Mouse (Mus musculus) MEL (cell line): ENCODE results near the gene 4930404N11Rik. TPM values are rescaled to one million over a fixed set of nuclear protein-coding genes. Genes with fewer than 3 reads are reported as not detected.

Source experiments
- DNase-seq: peaks from one replicate; pipeline ENCODE4 v3.0.0; 2011; ENCODE audit warnings: low read depth, low spot score
- H3K27ac ChIP-seq: 2 replicates; pipeline ENCODE4 v1.5.1; 2012; ENCODE audit warnings: low read depth, mild to moderate bottlenecking, control low read depth, low read length, moderate library complexity; ENCODE audit not compliant: control insufficient read depth
- H3K27me3 ChIP-seq, 2 experiments: fragments of 150-350 bp in 1 of 2; sonication (generic) in 1 of 2; 2 replicates each; pipeline ENCODE4 v1.6.1; 2012; ENCODE audit warnings: low read length in 2 of 2, mild to moderate bottlenecking in 2 of 2, improper control_type of control experiment in 1 of 2, moderate library complexity in 1 of 2; ENCODE audit not compliant: insufficient read depth in 2 of 2, control insufficient read depth in 1 of 2
- H3K36me3 ChIP-seq, 2 experiments: 2 replicates each; pipeline ENCODE4 v1.6.1; 2012 to 2014; ENCODE audit warnings: low read length in 2 of 2, improper control_type of control experiment in 1 of 2, inconsistent platforms in 1 of 2, mild to moderate bottlenecking in 1 of 2; ENCODE audit not compliant: insufficient read depth in 2 of 2, control insufficient read depth in 1 of 2
- H3K4me1 ChIP-seq, 2 experiments: fragments of 150-350 bp in 1 of 2; sonication (generic) in 1 of 2; 2 replicates each; pipeline ENCODE4 v1.6.1; 2012; ENCODE audit warnings: low read length in 2 of 2, improper control_type of control experiment in 1 of 2, mild to moderate bottlenecking in 1 of 2; ENCODE audit not compliant: insufficient read depth in 2 of 2, control insufficient read depth in 1 of 2
- H3K4me3 ChIP-seq, 2 experiments: fragments of 150-350 bp in 1 of 2; sonication (generic) in 1 of 2; 2 replicates each; pipeline ENCODE4 v1.5.1; 2012; ENCODE audit warnings: low read depth in 2 of 2, low read length in 2 of 2, mild to moderate bottlenecking in 2 of 2, moderate library complexity in 2 of 2, control low read depth in 1 of 2, improper control_type of control experiment in 1 of 2; ENCODE audit not compliant: control insufficient read depth in 1 of 2, insufficient read depth in 1 of 2
- H3K79me2 ChIP-seq: 2 replicates; pipeline ENCODE4 v1.6.1; 2012; ENCODE audit warnings: mild to moderate bottlenecking, low read length, moderate library complexity; ENCODE audit not compliant: control insufficient read depth, poor library complexity, insufficient read depth
- H3K9ac ChIP-seq: 2 replicates; pipeline ENCODE4 v1.6.1; 2012; ENCODE audit warnings: low read depth, mild to moderate bottlenecking, control low read depth, low read length, moderate library complexity; ENCODE audit not compliant: control insufficient read depth, poor library complexity, severe bottlenecking
- H3K9me3 ChIP-seq: fragments of 150-350 bp; sonication (generic); replicated peaks from 2 replicates; pipeline ENCODE4 v1.6.1; 2012; ENCODE audit warnings: mild to moderate bottlenecking, low read length, improper control_type of control experiment, moderate library complexity; ENCODE audit not compliant: insufficient read depth
- CHD2 ChIP-seq: IDR thresholded peaks from 2 replicates; pipeline ENCODE4 v1.6.1; 2011; ENCODE audit warnings: low read length, improper control_type of control experiment
- GABPA ChIP-seq: IDR thresholded peaks from 2 replicates; pipeline ENCODE4 v1.6.1; 2012; ENCODE audit warnings: low read depth, mild to moderate bottlenecking, inconsistent platforms, low read length, improper control_type of control experiment, moderate library complexity
- MAFK ChIP-seq: IDR thresholded peaks from 2 replicates; pipeline ENCODE4 v1.6.1; 2011; ENCODE audit warnings: low read depth, mild to moderate bottlenecking, low read length, improper control_type of control experiment, borderline replicate concordance
- MAX ChIP-seq: IDR thresholded peaks from 2 replicates; pipeline ENCODE4 v1.6.1; 2011; ENCODE audit warnings: low read length, improper control_type of control experiment
- MAZ ChIP-seq: IDR thresholded peaks from 2 replicates; pipeline ENCODE4 v1.6.1; 2012; ENCODE audit warnings: low read depth, mild to moderate bottlenecking, inconsistent platforms, low read length, improper control_type of control experiment
- MEF2A ChIP-seq: IDR thresholded peaks from 2 replicates; pipeline ENCODE4 v1.6.1; 2014; ENCODE audit warnings: low read depth, mild to moderate bottlenecking, inconsistent platforms, low read length, improper control_type of control experiment; ENCODE audit not compliant: poor library complexity, insufficient replicate concordance, severe bottlenecking; ENCODE audit errors: extremely low read depth
- MYB ChIP-seq: IDR thresholded peaks from 2 replicates; pipeline ENCODE4 v1.6.1; 2011; ENCODE audit warnings: mild to moderate bottlenecking, low read depth, low read length, improper control_type of control experiment
- MYC ChIP-seq: IDR thresholded peaks from 2 replicates; pipeline ENCODE4 v1.6.1; 2011; ENCODE audit warnings: low read depth, mild to moderate bottlenecking, low read length, improper control_type of control experiment, moderate library complexity
- NELFE ChIP-seq: IDR thresholded peaks from 2 replicates; pipeline ENCODE4 v1.6.1; 2011; ENCODE audit warnings: low read depth, low read length, improper control_type of control experiment
- NRF1 ChIP-seq: IDR thresholded peaks from 2 replicates; pipeline ENCODE4 v1.6.1; 2014; ENCODE audit warnings: low read depth, mild to moderate bottlenecking, inconsistent platforms, low read length, improper control_type of control experiment, moderate library complexity; ENCODE audit not compliant: poor library complexity, insufficient read depth, severe bottlenecking
- POLR2A ChIP-seq, 2 experiments: IDR thresholded peaks; 2 replicates each; pipeline ENCODE4 v1.6.1; 2011 to 2012; ENCODE audit warnings: low read length in 2 of 2, mild to moderate bottlenecking in 2 of 2, control low read depth in 1 of 2, improper control_type of control experiment in 1 of 2, low read depth in 1 of 2, moderate library complexity in 1 of 2; ENCODE audit not compliant: control insufficient read depth in 1 of 2, insufficient read depth in 1 of 2, poor library complexity in 1 of 2
- POLR2AphosphoS5 ChIP-seq: IDR thresholded peaks from 2 replicates; pipeline ENCODE4 v1.6.1; 2012; ENCODE audit warnings: low read depth, borderline replicate concordance, mild to moderate bottlenecking, inconsistent platforms, low read length, moderate library complexity, mixed read lengths
- RCOR1 ChIP-seq: IDR thresholded peaks from 2 replicates; pipeline ENCODE4 v1.6.1; 2012; ENCODE audit warnings: low read depth, mild to moderate bottlenecking, inconsistent platforms, low read length, improper control_type of control experiment
- SIN3A ChIP-seq: IDR thresholded peaks from 2 replicates; pipeline ENCODE4 v1.6.1; 2012; ENCODE audit warnings: low read length, improper control_type of control experiment, inconsistent platforms
- SMC3 ChIP-seq: IDR thresholded peaks from 2 replicates; pipeline ENCODE4 v1.6.1; 2011; ENCODE audit warnings: low read depth, low read length, improper control_type of control experiment
- TAL1 ChIP-seq: IDR thresholded peaks from 2 replicates; pipeline ENCODE4 v1.6.1; 2012; ENCODE audit warnings: mild to moderate bottlenecking, inconsistent platforms, low read length, moderate library complexity, mixed read lengths
- TBP ChIP-seq: IDR thresholded peaks from 2 replicates; pipeline ENCODE4 v1.8.0; 2011; ENCODE audit warnings: low read depth, low read length, improper control_type of control experiment
- TCF12 ChIP-seq: IDR thresholded peaks from 2 replicates; pipeline ENCODE4 v1.6.1; 2014; ENCODE audit warnings: low read depth, mild to moderate bottlenecking, inconsistent platforms, low read length, improper control_type of control experiment, moderate library complexity
- USF1 ChIP-seq: IDR thresholded peaks from 2 replicates; pipeline ENCODE4 v1.6.1; 2014; ENCODE audit warnings: low read depth, mild to moderate bottlenecking, inconsistent platforms, low read length, improper control_type of control experiment, moderate library complexity
- ZMIZ1 ChIP-seq: IDR thresholded peaks from 2 replicates; pipeline ENCODE4 v1.6.1; 2012; ENCODE audit warnings: low read depth, mild to moderate bottlenecking, inconsistent platforms, low read length, improper control_type of control experiment, moderate library complexity
- polyA plus RNA-seq, 2 experiments: library from polyadenylated mRNA; stranded (reverse) in 1 of 2; unstranded in 1 of 2; fragments of >175 nt in 1 of 2; fragments of >200 nt in 1 of 2; gene quantifications; 2 replicates each; pipeline versions ENCODE4 v1.2.1 to v1.2.4; 2012; ENCODE audit warnings: low replicate concordance in 2 of 2, low read depth in 1 of 2; ENCODE audit not compliant: insufficient read length in 2 of 2, insufficient read depth in 1 of 2, missing spikeins in 1 of 2
- total RNA-seq: library from RNA; depleted of rRNA; stranded (reverse); fragments of 300-350 nt; gene quantifications from 2 replicates; pipeline ENCODE4 v1.2.3, GENCODE M21; 2012

The 4930404N11Rik gene
- total and polyA plus RNA-seq, 3 experiments, result 3.1 to 12.1 TPM; not detected in 1

DNA sequence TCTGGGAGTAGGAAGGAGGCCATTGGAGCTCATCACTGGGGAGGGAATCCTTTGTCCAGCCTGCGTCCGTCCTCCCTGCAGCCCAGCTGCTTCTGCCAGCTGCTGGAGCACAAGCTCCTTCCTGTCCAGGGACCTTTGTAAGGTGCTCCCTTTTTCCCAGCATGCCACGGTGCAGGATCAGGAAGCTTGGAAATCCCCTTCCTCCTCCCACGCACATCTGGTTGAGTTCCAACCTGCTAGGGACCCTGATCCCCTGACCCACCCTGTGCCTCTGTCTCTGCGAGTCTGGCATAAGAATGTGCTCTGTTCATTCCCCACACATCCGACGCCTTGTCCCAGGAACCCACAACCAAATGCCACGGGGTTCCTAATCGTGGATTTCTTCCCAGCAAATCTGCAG lies 45.4 kb upstream of the 4930404N11Rik start:
- Histone ChIP-seq H3K4me3 (no peak overlapping the region), H3K9ac (no peak overlapping the region), H3K4me1 (peaks cover 3 to 20% of the 10 kb centered on the region in 2 experiments; a peak in 3 of 4 replicates), H3K27me3 (no peaks in the 10 kb centered on the region), H3K9me3 (no peaks in the 10 kb centered on the region), H3K36me3 (peaks cover 0 to 12% of the 10 kb centered on the region in 2 experiments; a peak in 2 of 4 replicates), H3K27ac (no peak overlapping the region), H3K79me2 (no peaks in the 10 kb centered on the region)
- DNase-seq, result no peak
- TF ChIP-seq SIN3A, result no peak
- TF ChIP-seq USF1, result no peak
- no peak for TF ChIP-seq MYB
- TF ChIP-seq RCOR1, result no peak
- no peak for TF ChIP-seq POLR2A (IDR thresholded peaks at IDR 0.05; ENCODE audit: control insufficient read depth in 1 of 2, insufficient read depth in 1 of 2, low read depth in 1 of 2, low read length in 2 of 2, poor library complexity in 1 of 2)
- TF ChIP-seq NRF1, result no peak
- no peak for TF ChIP-seq TBP
- TF ChIP-seq MAFK, result no peak
- no peak for TF ChIP-seq GABPA

GRCm38 (mm10) chr10:81410350-81410749 lies 44.7 kb upstream of the 4930404N11Rik start:
- peaks cover 0 to 12% of the 10 kb centered on the region in 2 experiments; a peak in 2 of 4 replicates for H3K36me3 ChIP-seq
- H3K4me1 ChIP-seq, result peaks cover 3 to 24% of the 10 kb centered on the region in 2 experiments; a peak in 3 of 4 replicates
- H3K27me3 ChIP-seq, result no peaks in the 10 kb centered on the region
- no peaks in the 10 kb centered on the region for H3K9me3 ChIP-seq
- no peak overlapping the region for H3K4me3 ChIP-seq
- DNase-seq, result no peak
- TF ChIP-seq TCF12 (no peak), SMC3 (no peak), TAL1 (no peak), MAZ (no peak), POLR2AphosphoS5 (no peak), MAX (no peak), NELFE (no peak), MYC (no peak), ZMIZ1 (no peak), CHD2 (no peak), MEF2A (no peak)
- no peak overlapping the region for H3K9ac ChIP-seq
- H3K79me2 ChIP-seq, result no peaks in the 10 kb centered on the region
- H3K27ac ChIP-seq, result no peak overlapping the region
